Mouse (Mus musculus) forelimb bud, embryonic 11.5 days (tissue): ENCODE measurements at regions not wholly inside any gene's neighbourhood (a gene's known extent, or its start where the extent isn't known, plus 50 kb on each side); places are given as distances from the start of the nearest gene placed in this dataset.
"Not testable (repeated sequence)": the region's sequence is repeated elsewhere in the genome, so short reads cannot be mapped to it uniquely, and the experiment has no call there.

Source experiments
- DNase-seq: peaks from one replicate; pipeline ENCODE4 v3.0.0-alpha.2; 2012; ENCODE audit warnings: low read depth, low spot score

DNA sequence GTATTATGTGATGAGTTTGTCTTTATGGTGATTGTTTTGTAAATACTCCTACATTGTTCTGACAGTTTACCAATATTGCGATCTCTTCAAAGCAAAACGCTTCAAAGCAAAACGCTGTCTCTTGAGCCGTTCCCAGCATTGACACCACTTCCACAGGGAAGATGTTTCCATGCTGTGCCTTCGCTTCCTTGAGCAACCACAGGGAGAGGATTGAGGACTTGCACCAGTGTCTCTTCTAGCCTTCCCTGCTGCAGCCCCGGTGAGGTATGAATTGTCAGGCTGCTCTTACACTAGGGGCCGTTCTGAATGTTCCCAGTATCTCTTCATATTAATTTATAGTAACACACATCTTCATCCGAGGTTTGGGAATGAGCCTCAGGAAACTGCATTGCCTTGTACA, 160.4 kb upstream of the Arglu1 start:
- no peak for DNase-seq

DNA sequence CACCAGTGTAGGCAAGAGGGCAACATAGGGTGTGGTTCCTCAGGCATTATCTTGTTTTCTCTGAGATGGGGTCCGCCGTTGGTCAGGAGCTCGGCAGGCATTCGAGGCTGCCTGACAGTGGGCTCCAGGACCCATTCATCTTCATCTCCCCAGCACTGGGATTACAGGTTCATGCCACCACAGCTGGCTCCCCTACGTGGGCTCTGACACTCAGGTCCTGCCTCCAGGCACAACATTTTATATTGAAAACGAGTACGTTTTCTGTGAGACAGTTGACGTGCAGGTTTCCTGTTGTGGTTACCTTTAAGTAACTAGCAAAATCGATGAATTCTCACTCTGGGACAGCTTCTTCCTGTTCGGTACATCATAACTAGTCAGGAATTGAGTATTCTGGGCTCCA, 157.3 kb upstream of the Arglu1 start:
- no peak for DNase-seq

DNA sequence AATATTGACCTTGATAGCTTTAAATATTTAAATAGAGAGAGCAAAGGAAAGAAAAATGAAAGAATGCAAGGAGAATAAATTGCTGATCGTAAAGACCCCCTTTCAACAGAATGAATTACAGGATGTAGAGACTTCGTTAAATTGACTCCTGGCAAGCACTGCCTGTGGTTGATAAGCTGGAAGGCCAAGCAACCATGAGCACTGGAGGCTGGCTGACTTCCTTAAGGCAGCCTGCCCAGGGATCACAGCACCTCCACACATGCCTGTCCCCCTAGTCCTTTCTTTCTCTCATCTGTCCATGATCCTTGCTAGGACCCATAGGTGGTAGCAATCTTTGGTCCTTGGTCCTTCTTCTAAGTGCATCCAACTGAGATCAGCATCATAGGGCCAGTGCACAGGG, 152.0 kb upstream of the Arglu1 start:
- no peak for DNase-seq

DNA sequence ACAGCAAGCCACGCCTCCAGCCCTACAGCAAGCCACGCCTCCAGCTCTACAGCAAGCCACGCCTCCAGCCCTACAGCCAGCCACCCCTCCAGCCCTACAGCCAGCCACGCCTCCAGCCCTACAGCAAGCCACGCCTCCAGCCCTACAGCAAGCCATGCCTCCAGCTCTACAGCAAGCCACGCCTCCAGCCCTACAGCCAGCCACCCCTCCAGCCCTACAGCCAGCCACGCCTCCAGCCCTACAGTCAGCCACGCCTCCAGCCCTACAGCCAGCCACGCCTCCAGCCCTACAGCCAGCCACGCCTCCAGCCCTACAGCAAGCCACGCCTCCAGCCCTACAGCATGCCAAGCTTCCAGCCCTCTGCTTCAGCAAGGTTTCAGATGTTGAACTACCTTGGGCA, 145.8 kb upstream of the Arglu1 start:
- not testable (repeated sequence) for DNase-seq

- DNase-seq = no peak
These were observed 141.0 kb upstream of the Arglu1 start for GRCm38 (mm10) chr8:8831306-8831705.

DNA sequence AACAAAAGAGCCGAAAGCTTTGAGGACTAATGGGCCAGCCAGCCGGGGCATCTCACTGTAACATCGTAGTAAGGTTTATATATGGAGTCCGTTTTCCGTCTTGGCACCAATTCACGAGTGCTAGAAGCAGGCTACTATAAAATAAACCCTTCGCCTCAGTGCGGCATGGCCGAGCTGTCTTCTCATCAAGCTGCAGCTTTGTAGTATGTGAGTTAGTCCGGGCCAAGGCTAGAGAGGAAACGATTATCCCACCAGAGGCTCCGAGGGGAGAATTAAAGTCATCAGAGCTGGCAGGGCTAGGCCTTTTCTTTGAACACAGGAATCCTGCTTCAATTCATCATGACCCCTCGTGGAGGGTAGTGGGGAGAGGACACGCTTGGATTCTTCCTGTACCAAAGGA, 138.9 kb upstream of the Arglu1 start:
- no peak for DNase-seq

DNA sequence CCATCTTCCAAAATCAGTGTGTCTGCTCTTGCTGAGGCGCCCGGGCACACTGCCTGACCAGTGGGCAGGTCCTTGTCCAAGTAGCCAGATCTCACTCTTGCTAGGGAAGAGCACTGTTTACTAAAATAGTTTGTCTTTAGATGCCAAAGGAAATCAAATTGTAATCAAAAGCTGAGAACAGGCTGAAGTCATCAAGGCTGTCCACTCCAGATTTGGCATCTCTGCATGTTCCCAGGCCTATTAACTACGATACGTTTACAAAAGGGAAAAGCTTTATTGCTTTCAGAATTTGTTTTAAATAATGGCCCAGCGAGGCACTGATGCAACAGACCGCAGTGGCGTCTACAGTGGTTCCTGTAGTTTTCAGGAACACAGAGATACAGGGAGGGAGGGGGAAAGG, 137.2 kb upstream of the Arglu1 start:
- no peak for DNase-seq

GRCm38 (mm10) chr8:8826801-8827200, 136.5 kb upstream of the Arglu1 start:
- DNase-seq = no peak

- DNase-seq = no peak
These were observed 134.6 kb upstream of the Arglu1 start for GRCm38 (mm10) chr8:8824886-8825285.

DNA sequence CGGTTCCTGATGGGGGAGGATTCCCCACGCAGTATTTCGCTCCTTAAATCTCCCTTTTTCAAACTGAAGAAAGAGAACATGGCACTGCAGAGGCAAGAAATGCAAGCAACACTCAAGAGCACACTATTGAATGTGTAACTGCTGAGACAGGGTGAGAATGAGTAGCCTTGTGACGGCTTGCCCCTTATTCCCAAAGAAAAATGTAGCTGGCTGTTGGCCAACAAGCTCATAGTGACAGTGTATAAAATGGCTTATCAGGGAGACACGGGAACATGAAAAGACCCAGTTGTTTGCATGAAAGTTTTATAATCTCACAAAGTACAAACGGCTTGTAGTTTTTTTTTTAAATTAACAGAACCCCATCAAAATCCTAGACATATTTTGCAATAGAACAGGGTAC, 130.8 kb upstream of the Arglu1 start:
- no peak for DNase-seq

DNA sequence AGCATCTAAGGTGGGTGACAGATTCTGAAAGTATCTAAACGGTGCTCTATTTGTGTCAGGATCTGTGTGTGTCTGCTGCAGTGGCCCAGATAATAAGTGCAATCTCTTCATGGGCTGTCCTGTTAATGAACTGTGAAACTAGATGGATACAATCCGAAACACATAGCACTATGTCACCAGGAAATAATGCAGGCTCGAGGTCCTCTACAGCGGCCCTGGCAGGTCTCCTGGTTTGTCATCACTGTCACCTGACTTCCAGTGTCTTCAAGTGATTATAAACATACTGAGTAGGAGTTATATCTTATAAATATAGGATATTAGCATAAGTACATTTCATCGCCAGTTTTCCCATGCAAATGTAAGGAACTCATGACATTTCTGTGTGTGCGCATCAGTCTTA, 130.3 kb upstream of the Arglu1 start:
- no peak for DNase-seq

GRCm38 (mm10) chr8:8819233-8819931, 129.1 kb upstream of the Arglu1 start:
- DNase-seq = no peak

GRCm38 (mm10) chr8:8812807-8813167, 122.5 kb upstream of the Arglu1 start:
- no peak for DNase-seq

- peak; percentile 28 for DNase-seq
These were observed 121.9 kb upstream of the Arglu1 start for GRCm38 (mm10) chr8:8812051-8812806.

DNA sequence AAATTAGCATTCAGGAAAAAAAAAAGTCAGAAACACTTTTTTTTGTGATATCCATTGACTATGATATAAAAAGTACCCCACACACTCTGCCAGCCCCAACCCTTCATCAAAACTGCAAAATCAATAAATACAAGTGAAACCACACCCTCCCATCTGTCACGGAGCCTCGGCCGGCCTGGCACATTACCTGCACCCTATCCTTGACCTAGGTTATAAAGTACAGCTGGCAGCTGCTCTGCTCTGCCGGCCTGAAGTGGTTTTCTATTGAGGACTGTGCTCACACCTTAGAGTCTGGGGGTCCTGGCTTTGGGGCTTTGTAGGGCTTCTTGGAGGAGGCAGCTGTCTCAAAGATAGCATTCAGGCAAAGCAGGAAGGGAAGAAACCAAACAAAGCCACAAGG, 120.6 kb upstream of the Arglu1 start:
- no peak for DNase-seq

- peak; percentile 27 for DNase-seq
These were observed 119.6 kb upstream of the Arglu1 start for GRCm38 (mm10) chr8:8809835-8810439.

DNA sequence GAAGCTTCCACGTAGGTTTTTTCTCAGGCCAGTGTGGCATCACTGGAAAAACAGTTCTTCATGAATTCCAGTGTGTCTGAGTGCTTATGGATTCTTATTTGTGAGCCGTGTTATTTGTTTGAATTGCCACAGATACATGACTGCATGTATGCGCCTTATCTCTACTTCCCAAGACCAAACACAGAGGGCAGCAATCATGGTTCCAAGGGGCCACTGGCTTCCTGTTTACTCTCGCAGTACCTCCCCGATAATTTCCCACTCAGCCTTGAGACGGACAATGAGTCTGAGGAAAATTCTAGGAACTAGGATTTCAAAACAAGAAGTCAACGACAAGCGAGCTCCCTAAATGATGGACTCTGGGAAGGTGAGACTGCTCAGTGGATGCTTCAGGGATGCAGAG, 119.0 kb upstream of the Arglu1 start:
- DNase-seq = no peak

- DNase-seq = no peak
These were observed 112.5 kb upstream of the Arglu1 start for GRCm38 (mm10) chr8:8802761-8803340.

DNA sequence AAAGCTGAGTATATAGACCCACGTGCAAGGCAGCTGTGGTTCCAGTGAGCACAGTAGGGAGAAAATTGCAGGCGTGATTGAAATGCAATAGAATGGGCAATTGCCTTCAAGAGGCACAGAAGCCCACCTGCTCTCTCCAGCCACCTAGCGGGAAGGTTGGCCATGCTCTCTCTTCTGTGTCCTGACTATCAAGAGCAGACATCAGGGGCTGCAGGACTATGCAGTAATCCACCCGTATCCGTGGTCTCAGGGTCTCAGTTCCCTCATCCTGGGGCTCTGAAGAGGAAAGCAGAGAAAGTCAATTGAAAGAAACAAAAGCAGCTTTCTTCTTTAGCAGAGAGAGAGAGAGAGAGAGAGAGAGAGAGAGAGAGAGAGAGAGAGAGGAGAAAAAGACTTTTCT, 112.0 kb upstream of the Arglu1 start:
- DNase-seq = no peak

DNA sequence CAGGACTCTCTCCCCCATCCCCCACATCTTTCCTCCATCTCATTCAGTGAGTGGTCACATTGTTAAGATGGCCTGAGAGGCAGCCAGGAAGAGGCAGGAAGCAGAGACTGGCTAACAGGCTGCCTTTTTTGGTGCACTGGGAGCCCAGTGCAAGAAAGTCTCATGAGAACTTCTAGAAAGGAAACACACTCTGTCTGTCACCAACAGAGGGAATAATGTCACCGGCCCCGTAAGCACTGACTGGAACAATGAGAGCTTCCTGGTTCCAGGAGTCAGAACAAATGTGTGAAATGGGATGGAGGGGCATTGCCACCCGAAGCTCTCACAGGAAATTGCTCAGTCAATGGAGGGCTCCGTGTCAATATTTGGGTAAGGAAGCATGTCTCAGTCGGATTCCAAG, 111.3 kb upstream of the Arglu1 start:
- no peak for DNase-seq

DNA sequence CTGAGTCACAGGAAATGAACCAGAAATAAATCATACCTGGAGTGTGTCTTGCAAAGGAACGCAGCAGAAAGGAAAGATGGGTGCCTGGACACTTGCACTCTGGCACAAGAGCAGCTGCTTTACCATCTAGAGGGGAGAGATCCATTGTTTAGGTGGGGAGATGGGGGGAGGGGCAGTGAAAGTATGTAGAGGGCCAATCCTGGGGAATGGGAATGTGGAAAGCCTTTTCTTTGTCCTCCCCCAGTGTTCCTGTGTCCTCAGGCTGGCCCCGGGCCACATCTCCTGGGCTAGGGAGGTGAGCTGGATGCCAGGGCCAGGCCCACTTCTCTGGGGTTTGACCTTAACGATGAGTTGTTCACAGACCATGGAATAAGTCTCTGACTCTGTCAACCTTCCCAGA, 107.2 kb upstream of the Arglu1 start:
- no peak for DNase-seq

DNA sequence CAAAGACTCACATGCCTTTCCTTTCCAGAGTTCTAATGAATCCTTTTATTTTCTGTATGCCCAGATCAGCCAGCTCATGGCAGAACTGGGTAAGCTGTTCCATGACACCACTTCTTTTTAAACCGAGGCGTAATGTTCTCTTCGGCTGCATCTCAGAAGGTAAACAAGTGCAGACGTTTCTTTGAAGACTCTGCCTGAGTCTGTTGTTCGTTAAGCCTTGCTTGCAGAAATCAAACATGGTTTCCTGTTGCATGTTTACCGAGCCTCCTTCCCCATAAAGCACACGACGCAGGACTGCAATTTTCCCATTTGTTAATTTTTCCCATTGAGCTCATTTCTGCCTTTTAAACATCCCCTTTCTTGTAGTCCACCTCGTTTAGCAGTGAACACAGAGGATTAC, 106.6 kb upstream of the Arglu1 start:
- no peak for DNase-seq

DNA sequence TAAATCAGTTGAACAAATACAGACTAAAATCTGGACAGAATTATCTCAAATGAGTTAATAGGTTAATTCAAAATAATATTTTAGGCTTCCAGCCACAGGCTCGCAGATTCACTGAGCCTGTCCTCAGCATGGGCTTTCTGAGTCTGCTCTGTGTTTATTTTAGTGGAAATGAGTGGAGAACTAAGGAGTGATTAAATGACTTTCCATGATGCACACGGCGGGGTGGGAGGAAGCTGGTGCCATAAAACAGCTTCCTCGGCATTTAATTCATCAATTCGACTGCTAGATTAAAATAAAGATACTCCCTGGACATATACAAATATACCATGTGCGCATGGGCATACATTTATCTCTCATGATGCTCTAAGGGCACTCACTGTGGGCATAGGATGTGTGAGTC, 104.4 kb upstream of the Arglu1 start:
- DNase-seq = no peak
